Mouse (Mus musculus) frontal cortex, postnatal 14 days (tissue): ENCODE measurements around the gene Rasd1.

Experiments
- DNase-seq, 2 experiments: peaks; one replicate each; pipeline ENCODE4 v3.0.0; 2022; ENCODE audit warnings: low spot score in 2 of 2

Gene Rasd1

GRCm38 (mm10) chr11:59964818-59965217 is at the start of gene Rasd1:
Gene Rasd1 (minus strand): TSS chr11:59964944.
- DNase-seq, result peak; percentile 27 to 28

GRCm38 (mm10) chr11:60011516-60011915 is 46.8 kb upstream of the Rasd1 start:
- no peak for DNase-seq

GRCm38 (mm10) chr11:60009451-60009850 is 44.7 kb upstream of the Rasd1 start:
- no peak for DNase-seq

GRCm38 (mm10) chr11:60005866-60006265 is 41.1 kb upstream of the Rasd1 start:
- no peak for DNase-seq

GRCm38 (mm10) chr11:60004716-60005115 is 40.0 kb upstream of the Rasd1 start:
- no peak for DNase-seq

GRCm38 (mm10) chr11:60003811-60004210 is 39.1 kb upstream of the Rasd1 start:
- no peak for DNase-seq

GRCm38 (mm10) chr11:60001231-60001980 is 36.7 kb upstream of the Rasd1 start:
- no peak for DNase-seq

GRCm38 (mm10) chr11:59994318-59994717 is 29.6 kb upstream of the Rasd1 start:
- DNase-seq, result no peak

GRCm38 (mm10) chr11:59991365-59991764 is 26.6 kb upstream of the Rasd1 start:
- no peak for DNase-seq

GRCm38 (mm10) chr11:59989406-59989805 is 24.7 kb upstream of the Rasd1 start:
- no peak for DNase-seq

- DNase-seq, result no peak
Observed at GRCm38 (mm10) chr11:59977831-59978230, 13.1 kb upstream of the Rasd1 start.

GRCm38 (mm10) chr11:59975241-59975640 is 10.5 kb upstream of the Rasd1 start:
- no peak for DNase-seq

- DNase-seq, result no peak
Observed at GRCm38 (mm10) chr11:59973389-59973788, 8.6 kb upstream of the Rasd1 start.

GRCm38 (mm10) chr11:59971691-59972090 is 6.9 kb upstream of the Rasd1 start:
- DNase-seq, result no peak

GRCm38 (mm10) chr11:59970780-59971179 is 6.0 kb upstream of the Rasd1 start:
- DNase-seq, result no peak

GRCm38 (mm10) chr11:59967765-59968164 is 3.0 kb upstream of the Rasd1 start:
- DNase-seq, result no peak

- DNase-seq, result no peak
Observed at GRCm38 (mm10) chr11:59966102-59966483, 1.3 kb upstream of the Rasd1 start.

GRCm38 (mm10) chr11:59965227-59966101 is 720 bp upstream of the Rasd1 start:
- DNase-seq, result peak; percentile 52 to 75

- DNase-seq, result peak in 1 of 2 experiments; percentile 33
Observed at GRCm38 (mm10) chr11:59964163-59964758, 483 bp downstream of the Rasd1 start.

GRCm38 (mm10) chr11:59963364-59964162 is 1.2 kb downstream of the Rasd1 start:
- peak in 1 of 2 experiments; percentile 17 for DNase-seq

- no peak for DNase-seq
Observed at GRCm38 (mm10) chr11:59962590-59962989, 2.2 kb downstream of the Rasd1 start.
